Mouse (Mus musculus): ENCODE results near the gene Ano4. TPM values are rescaled to one million over a fixed set of nuclear protein-coding genes. Genes with fewer than 3 reads are reported as not detected.

Gene Ano4
- total and polyA plus RNA-seq, 3 experiments = not detected

DNA sequence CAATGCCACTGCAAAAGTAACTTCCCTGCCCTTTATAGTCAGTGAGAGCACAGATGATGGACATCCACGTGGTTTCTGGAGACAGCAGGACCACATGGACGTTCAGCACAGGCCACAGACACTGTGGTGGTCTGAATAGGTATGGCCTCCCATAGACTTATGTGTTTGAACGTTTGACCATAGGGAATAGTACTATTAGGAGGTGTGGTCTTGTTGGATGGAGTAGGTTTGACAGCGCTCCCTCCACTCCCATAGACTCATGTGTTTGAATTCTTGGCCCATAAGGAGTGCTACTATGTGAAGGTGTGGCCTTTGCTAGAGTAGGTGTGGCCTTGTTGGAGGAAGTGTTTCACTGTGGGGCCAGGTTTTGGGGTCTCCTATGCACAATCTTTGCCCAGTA lies 33.2 kb upstream of the Ano4 start:
- Histone ChIP-seq H3K4me3 (ENCODE audit: control insufficient read depth in 1 of 2, insufficient read depth in 1 of 2, low read depth in 2 of 2, low read length in 2 of 2) (no peak overlapping the region), H3K4me1 (ENCODE audit: control insufficient read depth in 1 of 2, insufficient read depth in 2 of 2, low read length in 2 of 2) (no peaks in the 10 kb centered on the region), H3K27me3 (ENCODE audit: control insufficient read depth in 1 of 2, insufficient read depth in 2 of 2, low read length in 2 of 2) (peaks cover 4 to 5% of the 10 kb centered on the region in 2 experiments), H3K9me3 (replicated peaks; ENCODE audit: insufficient read depth, low read length) (no peaks in the 10 kb centered on the region), H3K36me3 (ENCODE audit: control insufficient read depth in 1 of 2, insufficient read depth in 2 of 2, low read length in 2 of 2) (no peaks in the 10 kb centered on the region), H3K27ac (ENCODE audit: control insufficient read depth, low read depth, low read length) (no peak overlapping the region), H3K79me2 (ENCODE audit: control insufficient read depth, insufficient read depth, low read length, poor library complexity) (no peaks in the 10 kb centered on the region), H3K9ac (ENCODE audit: control insufficient read depth, low read depth, low read length, poor library complexity, severe bottlenecking) (no peak overlapping the region)
- TF ChIP-seq POLR2AphosphoS2 (IDR thresholded peaks at IDR 0.05; ENCODE audit: low read length) = no peak
- TF ChIP-seq RAD21 (IDR thresholded peaks at IDR 0.05; ENCODE audit: low read depth, low read length) = no peak
- TF ChIP-seq GABPA (IDR thresholded peaks at IDR 0.05; ENCODE audit: low read depth, low read length) = no peak
- no peak for TF ChIP-seq CHD2 (IDR thresholded peaks at IDR 0.05; ENCODE audit: low read length)
- no peak for TF ChIP-seq GATA1 (IDR thresholded peaks at IDR 0.05; ENCODE audit: low read depth, low read length)
- no peak for TF ChIP-seq MAFK (IDR thresholded peaks at IDR 0.05; ENCODE audit: borderline replicate concordance, low read depth, low read length)
- TF ChIP-seq MXI1 (IDR thresholded peaks at IDR 0.05; ENCODE audit: low read depth, low read length) = no peak
- no peak for TF ChIP-seq UBTF (IDR thresholded peaks at IDR 0.05; ENCODE audit: borderline replicate concordance, insufficient read depth, low read depth, low read length)
- TF ChIP-seq POLR2AphosphoS5 (IDR thresholded peaks at IDR 0.05; ENCODE audit: borderline replicate concordance, low read depth, low read length) = no peak
- TF ChIP-seq ELF1 (IDR thresholded peaks at IDR 0.05; ENCODE audit: low read depth, low read length) = no peak
- no peak for TF ChIP-seq ZC3H11A (IDR thresholded peaks at IDR 0.05; ENCODE audit: low read depth, low read length)
- no peak for TF ChIP-seq ZKSCAN1 (IDR thresholded peaks at IDR 0.05; ENCODE audit: low read depth, low read length)
- TF ChIP-seq KAT2A (conservative IDR thresholded peaks at IDR 0.05; ENCODE audit: low read depth, low read length) = no peak
- TF ChIP-seq TCF12 (IDR thresholded peaks at IDR 0.05; ENCODE audit: low read depth, low read length) = no peak
- TF ChIP-seq E2F4 (IDR thresholded peaks at IDR 0.05; ENCODE audit: borderline replicate concordance, low read depth, low read length) = no peak
- no peak for TF ChIP-seq SIN3A (IDR thresholded peaks at IDR 0.05; ENCODE audit: low read length)
- DNase-seq (ENCODE audit: low read depth, low spot score) = no peak

DNA sequence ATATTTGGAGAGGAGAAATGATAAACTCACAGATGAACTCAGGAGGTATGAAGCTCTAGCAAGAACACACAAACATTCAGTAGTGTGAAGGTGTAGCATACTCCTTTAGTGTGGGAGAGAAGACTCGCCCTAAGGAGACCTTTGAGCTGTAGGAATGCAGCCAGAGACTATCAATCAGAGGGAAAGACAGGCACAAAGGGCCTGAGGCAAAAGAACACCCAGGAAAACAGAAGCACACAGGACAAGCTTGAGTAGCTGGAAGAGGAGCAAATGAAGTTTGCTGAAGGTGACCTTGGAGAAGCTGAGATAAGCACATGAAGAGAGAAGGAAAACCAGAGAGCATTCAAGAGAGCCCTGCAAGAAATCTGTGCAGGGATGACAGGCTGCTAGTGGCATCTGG lies 25.5 kb upstream of the Ano4 start:
- Histone ChIP-seq H3K79me2 (ENCODE audit: control insufficient read depth, insufficient read depth, low read length, poor library complexity) (no peaks in the 10 kb centered on the region), H3K9ac (ENCODE audit: control insufficient read depth, low read depth, low read length, poor library complexity, severe bottlenecking) (no peak overlapping the region), H3K9me3 (replicated peaks; ENCODE audit: insufficient read depth, low read length) (no peaks in the 10 kb centered on the region), H3K27ac (ENCODE audit: control insufficient read depth, low read depth, low read length) (no peak overlapping the region), H3K36me3 (ENCODE audit: control insufficient read depth in 1 of 2, insufficient read depth in 2 of 2, low read length in 2 of 2) (no peaks in the 10 kb centered on the region), H3K4me3 (ENCODE audit: control insufficient read depth in 1 of 2, insufficient read depth in 1 of 2, low read depth in 2 of 2, low read length in 2 of 2) (no peak overlapping the region), H3K4me1 (ENCODE audit: control insufficient read depth in 1 of 2, insufficient read depth in 2 of 2, low read length in 2 of 2) (no peaks in the 10 kb centered on the region), H3K27me3 (ENCODE audit: control insufficient read depth in 1 of 2, insufficient read depth in 2 of 2, low read length in 2 of 2) (no peaks in the 10 kb centered on the region)
- TF ChIP-seq BHLHE40 (IDR thresholded peaks at IDR 0.05; ENCODE audit: borderline replicate concordance, low read depth, low read length) = no peak
- no peak for TF ChIP-seq MYB (IDR thresholded peaks at IDR 0.05; ENCODE audit: low read depth, low read length)
- no peak for TF ChIP-seq SMC3 (IDR thresholded peaks at IDR 0.05; ENCODE audit: low read depth, low read length)
- TF ChIP-seq KAT2A (conservative IDR thresholded peaks at IDR 0.05; ENCODE audit: low read depth, low read length) = no peak
- no peak for TF ChIP-seq MYC (IDR thresholded peaks at IDR 0.05; ENCODE audit: low read depth, low read length)
- TF ChIP-seq RCOR1 (IDR thresholded peaks at IDR 0.05; ENCODE audit: low read depth, low read length) = no peak
- TF ChIP-seq E2F4 (IDR thresholded peaks at IDR 0.05; ENCODE audit: borderline replicate concordance, low read depth, low read length) = no peak
- no peak for TF ChIP-seq POLR2AphosphoS2 (IDR thresholded peaks at IDR 0.05; ENCODE audit: low read length)
- TF ChIP-seq POLR2A (IDR thresholded peaks at IDR 0.05; ENCODE audit: control insufficient read depth in 1 of 2, insufficient read depth in 1 of 2, low read depth in 1 of 2, low read length in 2 of 2, poor library complexity in 1 of 2) = no peak
- TF ChIP-seq ZNF384 (IDR thresholded peaks at IDR 0.05; ENCODE audit: low read depth, low read length) = no peak
- TF ChIP-seq GATA1 (IDR thresholded peaks at IDR 0.05; ENCODE audit: low read depth, low read length) = no peak
- TF ChIP-seq JUND (IDR thresholded peaks at IDR 0.05; ENCODE audit: low read depth, low read length) = no peak
- TF ChIP-seq CHD1 (IDR thresholded peaks at IDR 0.05; ENCODE audit: low read depth, low read length) = no peak
- no peak for TF ChIP-seq ZMIZ1 (IDR thresholded peaks at IDR 0.05; ENCODE audit: low read depth, low read length)
- TF ChIP-seq MEF2A (IDR thresholded peaks at IDR 0.05; ENCODE audit: extremely low read depth, insufficient replicate concordance, low read depth, low read length, poor library complexity, severe bottlenecking) = no peak
- no peak for TF ChIP-seq SIN3A (IDR thresholded peaks at IDR 0.05; ENCODE audit: low read length)
- no peak for TF ChIP-seq MAFK (IDR thresholded peaks at IDR 0.05; ENCODE audit: borderline replicate concordance, low read depth, low read length)
- no peak for TF ChIP-seq EP300 (IDR thresholded peaks at IDR 0.05; ENCODE audit: low read depth in 1 of 2, low read length in 2 of 2)
- no peak for TF ChIP-seq UBTF (IDR thresholded peaks at IDR 0.05; ENCODE audit: borderline replicate concordance, insufficient read depth, low read depth, low read length)
- TF ChIP-seq GABPA (IDR thresholded peaks at IDR 0.05; ENCODE audit: low read depth, low read length) = no peak
- DNase-seq (ENCODE audit: low read depth, low spot score) = no peak
